Mouse (Mus musculus) activated CD4-positive, CD25-positive, alpha-beta regulatory T cell, adult 4 months (primary cell): Measurements from ENCODE around the gene Ccdc148. TPM values are rescaled to one million over a fixed set of nuclear protein-coding genes. Genes with fewer than 3 reads are reported as not detected.
A peak's percentile ranks its signal among the peaks of the same experiment; 100 is the strongest.

Experiments
- ATAC-seq: one replicate; pipeline ENCODE4 v1.8.0; 2017
- polyA plus RNA-seq, 2 experiments: library from polyadenylated mRNA; unstranded; fragments of 100-300 nt; shearing (Covaris generic); gene quantifications; one replicate each; pipeline ENCODE4 v1.2.1; 2017

Gene Ccdc148
- polyA plus RNA-seq, 2 experiments from 2014 or later, result 0.86 to 1.1 TPM

- ATAC-seq, result no peak
Observed at GRCm38 (mm10) chr2:59178960-59179359, 18.5 kb upstream of the Ccdc148 start.

- ATAC-seq, result no peak
Observed at GRCm38 (mm10) chr2:59178191-59178590, 17.7 kb upstream of the Ccdc148 start.

- no peak for ATAC-seq
Observed at GRCm38 (mm10) chr2:59175926-59176325, 15.4 kb upstream of the Ccdc148 start.

GRCm38 (mm10) chr2:59171533-59171932 lies 11.1 kb upstream of the Ccdc148 start:
- peak; percentile 50 for ATAC-seq

GRCm38 (mm10) chr2:59170593-59170992 lies 10.1 kb upstream of the Ccdc148 start:
- no peak for ATAC-seq

GRCm38 (mm10) chr2:59170208-59170589 lies 9.7 kb upstream of the Ccdc148 start:
- ATAC-seq, result no peak

- no peak for ATAC-seq
Observed at GRCm38 (mm10) chr2:59169572-59170207, 9.2 kb upstream of the Ccdc148 start.

- no peak for ATAC-seq
Observed at GRCm38 (mm10) chr2:59167830-59168229, 7.3 kb upstream of the Ccdc148 start.

GRCm38 (mm10) chr2:59166976-59167375 lies 6.5 kb upstream of the Ccdc148 start:
- peak; percentile 40 for ATAC-seq

- no peak for ATAC-seq
Observed at GRCm38 (mm10) chr2:59162285-59162600, 1.8 kb upstream of the Ccdc148 start.

GRCm38 (mm10) chr2:59161441-59162284 lies 1.2 kb upstream of the Ccdc148 start:
- peak; percentile 22 for ATAC-seq

GRCm38 (mm10) chr2:59161021-59161440 lies 548 bp upstream of the Ccdc148 start:
- peak; percentile 11 for ATAC-seq

GRCm38 (mm10) chr2:59159961-59160604 lies 400 bp downstream of the Ccdc148 start:
- ATAC-seq, result no peak

- ATAC-seq, result no peak
Observed at GRCm38 (mm10) chr2:59158117-59158516, 2.4 kb downstream of the Ccdc148 start.

GRCm38 (mm10) chr2:59155428-59155827 lies 5.1 kb downstream of the Ccdc148 start:
- ATAC-seq, result no peak

GRCm38 (mm10) chr2:59131044-59131443 lies 29.4 kb downstream of the Ccdc148 start:
- ATAC-seq, result no peak

GRCm38 (mm10) chr2:59129821-59130220 lies 30.7 kb downstream of the Ccdc148 start:
- ATAC-seq, result no peak

GRCm38 (mm10) chr2:59129023-59129422 lies 31.5 kb downstream of the Ccdc148 start:
- no peak for ATAC-seq

GRCm38 (mm10) chr2:59055615-59056145 lies 104.8 kb downstream of the Ccdc148 start:
- ATAC-seq, result peak; percentile 49

GRCm38 (mm10) chr2:59054339-59054738 lies 106.1 kb downstream of the Ccdc148 start:
- ATAC-seq, result no peak

GRCm38 (mm10) chr2:59053461-59054039 lies 106.9 kb downstream of the Ccdc148 start:
- ATAC-seq, result no peak

GRCm38 (mm10) chr2:59050245-59050824 lies 110.1 kb downstream of the Ccdc148 start:
- ATAC-seq, result no peak

GRCm38 (mm10) chr2:59049686-59050085 lies 110.8 kb downstream of the Ccdc148 start:
- ATAC-seq, result no peak
